Mouse (Mus musculus): ENCODE results near the gene Kremen2. TPM values are rescaled to one million over a fixed set of nuclear protein-coding genes. Genes with fewer than 3 reads are reported as not detected.
A peak's percentile ranks its signal among the peaks of the same experiment; 100 is the strongest.

Kremen2 gene
- polyA plus RNA-seq, 1 experiment from 2014 or later = 1.1 TPM

- H3K9ac ChIP-seq = no peak overlapping the region
- no peak overlapping the region for H3K4me3 ChIP-seq
- WGBS = 18% methylated on average over 3 of the region's 3 CpGs
- no peak overlapping the region for H3K4me2 ChIP-seq
- H3K27me3 ChIP-seq = peaks cover 31% of the 10 kb centered on the region
- no peaks in the 10 kb centered on the region for H3K36me3 ChIP-seq
- peaks cover 40% of the 10 kb centered on the region for H3K4me1 ChIP-seq
- ATAC-seq (ENCODE audit: borderline replicate concordance, extremely low read depth, low FRiP score, low TSS enrichment) = peak; percentile 67; the same call in 1 of the 2 replicates
- H3K27ac ChIP-seq = peak overlapping the region; percentile 80
- no peaks in the 10 kb centered on the region for H3K9me3 ChIP-seq
Measured at GRCm38 (mm10) chr17:23695801-23696200, 49.8 kb downstream of the Kremen2 start.

- peak overlapping the region; percentile 80 for H3K27ac ChIP-seq
Measured at GRCm38 (mm10) chr17:23694491-23694890, 51.1 kb downstream of the Kremen2 start.

More at GRCm38 (mm10) chr17:23694491-23694890, 51.1 kb downstream of the Kremen2 start:
- Histone ChIP-seq H3K4me3 (no peak overlapping the region), H3K9me3 (no peaks in the 10 kb centered on the region), H3K27me3 (peaks cover 20% of the 10 kb centered on the region), H3K9ac (no peak overlapping the region), H3K4me2 (no peak overlapping the region), H3K4me1 (peaks cover 35% of the 10 kb centered on the region), H3K36me3 (no peaks in the 10 kb centered on the region)
- 58% methylated on average over 1 of the region's 1 CpGs for WGBS
- no peak for ATAC-seq (ENCODE audit: borderline replicate concordance, extremely low read depth, low FRiP score, low TSS enrichment)

Other genes with a start within 250 kb of the Kremen2 start
- 20.9 and 21.5 TPM in 2 replicates for gene Zfp213, start 181.6 kb downstream of the Kremen2 start, polyA plus RNA-seq (2015; fragmentation: Nextera tagmentation; extraction: Ambion mirVana)
- 15.0 and 15.3 TPM in 2 replicates for gene Zfp13, start 146.3 kb downstream of the Kremen2 start, polyA plus RNA-seq (2015; fragmentation: Nextera tagmentation; extraction: Ambion mirVana)
- gene Zscan10, start 145.0 kb downstream of the Kremen2 start, polyA plus RNA-seq (2015; fragmentation: Nextera tagmentation; extraction: Ambion mirVana) = 0.18 and 0.40 TPM in 2 replicates
- gene Mmp25, start 100.6 kb downstream of the Kremen2 start, polyA plus RNA-seq (2015; fragmentation: Nextera tagmentation; extraction: Ambion mirVana) = 0.41 and 0.53 TPM in 2 replicates
- 3.5 and 4.0 TPM in 2 replicates for gene Bicdl2, start 85.3 kb downstream of the Kremen2 start, polyA plus RNA-seq (2015; fragmentation: Nextera tagmentation; extraction: Ambion mirVana)
- 59.5 and 64.5 TPM in 2 replicates for gene Hcfc1r1, start 72.2 kb downstream of the Kremen2 start, polyA plus RNA-seq (2015; fragmentation: Nextera tagmentation; extraction: Ambion mirVana)
- 48.3 and 49.1 TPM in 2 replicates for gene Thoc6, start 72.0 kb downstream of the Kremen2 start, polyA plus RNA-seq (2015; fragmentation: Nextera tagmentation; extraction: Ambion mirVana)
- gene Tnfrsf12a, start 68.4 kb downstream of the Kremen2 start, polyA plus RNA-seq (2015; fragmentation: Nextera tagmentation; extraction: Ambion mirVana) = 26.8 and 28.5 TPM in 2 replicates
- 237 and 246 TPM in 2 replicates for gene Cldn6, start 66.6 kb downstream of the Kremen2 start, polyA plus RNA-seq (2015; fragmentation: Nextera tagmentation; extraction: Ambion mirVana)
- gene Cldn9, start 61.8 kb downstream of the Kremen2 start, polyA plus RNA-seq (2015; fragmentation: Nextera tagmentation; extraction: Ambion mirVana) = 4.4 and 4.8 TPM in 2 replicates
- gene 1520401A03Rik, start 23.1 kb downstream of the Kremen2 start, polyA plus RNA-seq (2015; fragmentation: Nextera tagmentation; extraction: Ambion mirVana) = 0.09 and 0.28 TPM in 2 replicates
- 61.7 and 68.6 TPM in 2 replicates for gene Pkmyt1, start 19.5 kb downstream of the Kremen2 start, polyA plus RNA-seq (2015; fragmentation: Nextera tagmentation; extraction: Ambion mirVana)
- gene Paqr4, start 5.0 kb downstream of the Kremen2 start, polyA plus RNA-seq (2015; fragmentation: Nextera tagmentation; extraction: Ambion mirVana) = 43.9 and 46.7 TPM in 2 replicates
- 70.5 TPM in 2 replicates for gene Flywch1, start 25.8 kb upstream of the Kremen2 start, polyA plus RNA-seq (2015; fragmentation: Nextera tagmentation; extraction: Ambion mirVana)
- gene Flywch2, start 40.2 kb upstream of the Kremen2 start, polyA plus RNA-seq (2015; fragmentation: Nextera tagmentation; extraction: Ambion mirVana) = 28.4 and 29.1 TPM in 2 replicates
- 416 and 431 TPM in 2 replicates for gene Srrm2, start 44.7 kb upstream of the Kremen2 start, polyA plus RNA-seq (2015; fragmentation: Nextera tagmentation; extraction: Ambion mirVana)
- gene Elob, start 83.3 kb upstream of the Kremen2 start, polyA plus RNA-seq (2015; fragmentation: Nextera tagmentation; extraction: Ambion mirVana) = 927 and 1,006 TPM in 2 replicates
- gene Prss33, start 90.2 kb upstream of the Kremen2 start, polyA plus RNA-seq (2015; fragmentation: Nextera tagmentation; extraction: Ambion mirVana) = 0.12 TPM in 1 of 2 replicates, not detected in the other
- gene Prss32, start 98.0 kb upstream of the Kremen2 start, polyA plus RNA-seq (2015; fragmentation: Nextera tagmentation; extraction: Ambion mirVana) = not detected in 2 replicates
- gene Prss41, start 98.3 kb upstream of the Kremen2 start, polyA plus RNA-seq (2015; fragmentation: Nextera tagmentation; extraction: Ambion mirVana) = 1.1 and 1.3 TPM in 2 replicates
- gene Prss21, start 122.2 kb upstream of the Kremen2 start, polyA plus RNA-seq (2015; fragmentation: Nextera tagmentation; extraction: Ambion mirVana) = not detected in 2 replicates
- 0.71 TPM in 1 of 2 replicates, not detected in the other for gene Dcpp1, start 135.0 kb upstream of the Kremen2 start, polyA plus RNA-seq (2015; fragmentation: Nextera tagmentation; extraction: Ambion mirVana)
- gene Dcpp2, start 135.0 kb upstream of the Kremen2 start, polyA plus RNA-seq (2015; fragmentation: Nextera tagmentation; extraction: Ambion mirVana) = not detected in 2 replicates
- 1.8 and 2.0 TPM in 2 replicates for gene Dcpp3, start 171.6 kb upstream of the Kremen2 start, polyA plus RNA-seq (2015; fragmentation: Nextera tagmentation; extraction: Ambion mirVana)
- gene Sbp, start 195.8 kb upstream of the Kremen2 start, polyA plus RNA-seq (2015; fragmentation: Nextera tagmentation; extraction: Ambion mirVana) = not detected in 2 replicates
- gene Sbpl, start 209.4 kb upstream of the Kremen2 start, polyA plus RNA-seq (2015; fragmentation: Nextera tagmentation; extraction: Ambion mirVana) = not detected in 2 replicates
- gene Prss30, start 234.7 kb upstream of the Kremen2 start, polyA plus RNA-seq (2015; fragmentation: Nextera tagmentation; extraction: Ambion mirVana) = 0.10 and 0.20 TPM in 2 replicates